Comparison of ENCODE assay signal across 7 mouse cellular contexts in genomic region chr4:116991366-116991765, GRCm38 (mm10). TPM values are rescaled to one million over a fixed set of nuclear protein-coding genes. Genes with fewer than 3 reads are reported as not detected.
DNase-seq lines count a peak whose midpoint lies in the region; TF ChIP-seq lines count a peak whose summit lies in the region.

No protein-coding gene starts in this region.

- peak; percentile 93 for TF ChIP-seq CTCF in cortical plate, adult 2 months (IDR thresholded peaks at IDR 0.05; ENCODE audit: extremely low read depth, insufficient read depth, low read length)
- TF ChIP-seq CTCF in layer of hippocampus, adult 2 months (conservative IDR thresholded peaks at IDR 0.05): peak; percentile 98

- no peak for TF ChIP-seq POLR2A in cortical plate, adult 2 months (IDR thresholded peaks at IDR 0.05; ENCODE audit: extremely low read depth, insufficient read depth, low read length)

- H3K4me3 ChIP-seq in cortical plate, adult 2 months (ENCODE audit: insufficient read depth, low read length): no peak overlapping the region
- no peak overlapping the region for H3K4me3 ChIP-seq in layer of hippocampus, adult 2 months

- peak; percentile 70 for DNase-seq in ES-CJ7 (ENCODE audit: low read depth, low spot score)
- DNase-seq in adrenal gland, adult (ENCODE audit: inconsistent age in 2 of 2, low spot score in 1 of 2): peak; percentile 76 to 94
- DNase-seq in gastrocnemius, postnatal 25 days: peak; percentile 56
- DNase-seq in layer of hippocampus, adult 2 months (ENCODE audit: low spot score in 2 of 2): peak; percentile 65 to 90
- peak; percentile 86 for DNase-seq in lung, postnatal 14 days
- DNase-seq in right cerebral cortex, postnatal 10 days (ENCODE audit: low spot score in 2 of 2): peak; percentile 83 to 88

- no peaks in the 10 kb centered on the region for H3K4me1 ChIP-seq in cortical plate, adult 2 months (ENCODE audit: control insufficient read depth, insufficient read depth, low read length)

- H3K27ac ChIP-seq in cortical plate, adult 2 months (ENCODE audit: insufficient read depth, low read length): no peak overlapping the region
- no peak overlapping the region for H3K27ac ChIP-seq in layer of hippocampus, adult 2 months

RNA-seq across cellular contexts. Expression of gene Urod, which starts 2.8 kb away (rescaled TPM):
- polyA plus RNA-seq in cortical plate, adult 2 months (2012; rRNA removed): 68.1 and 73.8 TPM in 2 replicates
- total RNA-seq in gastrocnemius, postnatal 25 days (2021): 10 to 100 TPM; 59.0 to 59.9 TPM
- total RNA-seq in layer of hippocampus, adult 2 months (2021): 10 to 100 TPM; 58.5 to 59.2 TPM

RNA-seq across cellular contexts. Expression of gene Hectd3, which starts 3.8 kb away (rescaled TPM):
- polyA plus RNA-seq in cortical plate, adult 2 months (2012; rRNA removed): 44.6 and 50.1 TPM in 2 replicates
- 10 to 100 TPM; 13.1 to 14.7 TPM for total RNA-seq in gastrocnemius, postnatal 25 days (2021)
- total RNA-seq in layer of hippocampus, adult 2 months (2021): 10 to 100 TPM; 44.9 to 46.1 TPM

RNA-seq across cellular contexts. Expression of gene Eif2b3, which starts 27.8 kb away (rescaled TPM):
- 19.0 and 20.2 TPM in 2 replicates for polyA plus RNA-seq in cortical plate, adult 2 months (2012; rRNA removed)
- total RNA-seq in gastrocnemius, postnatal 25 days (2021): 10 to 100 TPM; 17.6 to 18.4 TPM
- 10 to 100 TPM; 19.7 to 20.6 TPM for total RNA-seq in layer of hippocampus, adult 2 months (2021)
